Mouse (Mus musculus): ENCODE results near the gene Foxj3.

- TF ChIP-seq GATA1 (IDR thresholded peaks at IDR 0.05; ENCODE audit: borderline replicate concordance, low read length) (no peak), CTCF (IDR thresholded peaks at IDR 0.05; ENCODE audit: low read depth, low read length) (no peak), TAL1 (conservative IDR thresholded peaks at IDR 0.05; ENCODE audit: low read depth, low read length) (no peak)
Measured at GRCm38 (mm10) chr4:119490806-119491205, 46.0 kb upstream of the Foxj3 start.

Measured in G1E (cell line).